Mouse (Mus musculus) v-Abl transformed pro-B cells (cell line): Measurements from ENCODE around the gene Mad2l2.

Experiments used
- in situ Hi-C, 2 experiments: fragments of 400-800 bp; cut with MboI; formaldehyde crosslinking; loops; one replicate each; pipeline ENCODE4 v1.15.1; 2025; ENCODE audit not compliant: unreplicated experiment in 2 of 2

Gene Mad2l2

GRCm38 (mm10) chr4:148130133-148130532, at the start of gene Mad2l2:
TSS of gene Mad2l2 (plus strand) at chr4:148130384.
- in situ Hi-C loops, result no loop called here

GRCm38 (mm10) chr4:148080597-148080973, 49.6 kb upstream of the Mad2l2 start:
- in situ Hi-C loops, result loop anchor here (5.0 kb wide), 1 partner anchor 123 kb away; no protein-coding TSS in a partner anchor

- in situ Hi-C loops, result loop anchor here (5.0 kb wide), 1 partner anchor 124 kb away; no protein-coding TSS in a partner anchor
Observed at GRCm38 (mm10) chr4:148081201-148081600, 49.0 kb upstream of the Mad2l2 start.

- in situ Hi-C loops, result loop anchor here (5.0 kb wide), 1 partner anchor 125 kb away; no protein-coding TSS in a partner anchor
Observed at GRCm38 (mm10) chr4:148082257-148083044, 47.7 kb upstream of the Mad2l2 start.

- in situ Hi-C loops, result loop anchor here (5.0 kb wide), 1 partner anchor 126 kb away; no protein-coding TSS in a partner anchor
Observed at GRCm38 (mm10) chr4:148083176-148083899, 46.8 kb upstream of the Mad2l2 start.

- in situ Hi-C loops, result loop anchor here (5.0 kb wide), 1 partner anchor 127 kb away; no protein-coding TSS in a partner anchor
Observed at GRCm38 (mm10) chr4:148084261-148084714, 45.9 kb upstream of the Mad2l2 start.

GRCm38 (mm10) chr4:148085131-148085906, 44.9 kb upstream of the Mad2l2 start:
- in situ Hi-C loops, result loop anchor here in 1 of 2 experiments (5.0 kb wide), 1 partner anchor 48 kb away; the partner anchor contains the start of genes Clcn6 and Mthfr

GRCm38 (mm10) chr4:148085907-148086305, 44.3 kb upstream of the Mad2l2 start:
- in situ Hi-C loops, result loop anchor here in 1 of 2 experiments (5.0 kb wide), 1 partner anchor 49 kb away; the partner anchor contains the start of genes Clcn6 and Mthfr

- in situ Hi-C loops, result loop anchor here in 1 of 2 experiments (5.0 kb wide), 1 partner anchor 50 kb away; the partner anchor contains the start of genes Clcn6 and Mthfr
Observed at GRCm38 (mm10) chr4:148087091-148087906, 42.9 kb upstream of the Mad2l2 start.

GRCm38 (mm10) chr4:148087907-148088527, 42.2 kb upstream of the Mad2l2 start, which contains the start of gene Agtrap:
TSS of gene Agtrap (minus strand) at chr4:148088031.
- in situ Hi-C loops, result loop anchor here in 1 of 2 experiments (5.0 kb wide), 1 partner anchor 51 kb away; the partner anchor contains the start of genes Clcn6 and Mthfr

GRCm38 (mm10) chr4:148089166-148089565, 41.0 kb upstream of the Mad2l2 start:
- in situ Hi-C loops, result loop anchor here in 1 of 2 experiments (5.0 kb wide), 1 partner anchor 52 kb away; the partner anchor contains the start of genes Clcn6 and Mthfr

GRCm38 (mm10) chr4:148091181-148091580, 39.0 kb upstream of the Mad2l2 start:
- in situ Hi-C loops, result no loop called here

GRCm38 (mm10) chr4:148092551-148093271, 37.5 kb upstream of the Mad2l2 start:
- in situ Hi-C loops, result no loop called here

- in situ Hi-C loops, result no loop called here
Observed at GRCm38 (mm10) chr4:148094161-148094560, 36.0 kb upstream of the Mad2l2 start.

- in situ Hi-C loops, result no loop called here
Observed at GRCm38 (mm10) chr4:148095081-148095480, 35.1 kb upstream of the Mad2l2 start.

- in situ Hi-C loops, result no loop called here
Observed at GRCm38 (mm10) chr4:148097936-148098335, 32.2 kb upstream of the Mad2l2 start.

GRCm38 (mm10) chr4:148098666-148099065, 31.5 kb upstream of the Mad2l2 start:
- in situ Hi-C loops, result no loop called here
